Mouse (Mus musculus) limb, embryonic 11.5 days (tissue): ENCODE measurements at regions not wholly inside any gene's neighbourhood (a gene's known extent, or its start where the extent isn't known, plus 50 kb on each side); places are given as distances from the start of the nearest gene placed in this dataset.

ENCODE experiments used
- ATAC-seq: fragments of 200-750 bp; cut with Nextera tagmentation; 2 replicates; pipeline ENCODE4 v1.8.0; 2017; ENCODE audit warnings: low read depth; ENCODE audit not compliant: insufficient number of reproducible peaks, low FRiP score, low TSS enrichment
- DNase-seq: peaks from one replicate; pipeline ENCODE4 v3.0.0-alpha.2; 2015; ENCODE audit warnings: low spot score
- H3K27ac ChIP-seq: fragments of 300-500 bp; sonication (generic); replicated peaks from 2 replicates; pipeline ENCODE4 v1.5.1; 2014; ENCODE audit warnings: low read depth, mild to moderate bottlenecking, low read length
- H3K27me3 ChIP-seq: fragments of 300-500 bp; sonication (generic); 2 replicates; pipeline ENCODE4 v1.6.1; 2014; ENCODE audit warnings: mild to moderate bottlenecking, low read length, mixed read lengths; ENCODE audit not compliant: control insufficient read depth, insufficient read depth
- H3K36me3 ChIP-seq: fragments of 300-500 bp; sonication (generic); 2 replicates; pipeline ENCODE4 v1.6.1; 2014; ENCODE audit warnings: mild to moderate bottlenecking, low read length, moderate library complexity, mixed read lengths; ENCODE audit not compliant: control insufficient read depth, insufficient read depth
- H3K4me1 ChIP-seq: fragments of 300-500 bp; sonication (generic); 2 replicates; pipeline ENCODE4 v1.6.1; 2014; ENCODE audit warnings: low read length, mixed read lengths; ENCODE audit not compliant: control insufficient read depth, insufficient read depth
- H3K4me2 ChIP-seq: fragments of 300-500 bp; sonication (generic); 2 replicates; pipeline ENCODE4 v1.6.1; 2014; ENCODE audit warnings: low read depth, mild to moderate bottlenecking, moderate library complexity; ENCODE audit not compliant: severe bottlenecking
- H3K4me3 ChIP-seq: fragments of 300-500 bp; sonication (generic); 2 replicates; pipeline ENCODE4 v1.5.1; 2014; ENCODE audit warnings: low read depth, low read length
- H3K9ac ChIP-seq: fragments of 300-500 bp; sonication (generic); 2 replicates; pipeline ENCODE4 v1.6.1; 2014; ENCODE audit warnings: mild to moderate bottlenecking, low read length
- H3K9me3 ChIP-seq: fragments of 300-500 bp; sonication (generic); 2 replicates; pipeline ENCODE4 v1.6.1; 2016; ENCODE audit warnings: low read length; ENCODE audit not compliant: control insufficient read depth
- WGBS: fragments of 180-500 bp; shearing (Covaris S2); extraction: QIAGEN DNeasy Blood & Tissue Kit; methylation state at CpG from one replicate; pipeline ENCODE4 v1.1.7; 2014; 5-methylcytosine and 5-hydroxymethylcytosine counted together

DNA sequence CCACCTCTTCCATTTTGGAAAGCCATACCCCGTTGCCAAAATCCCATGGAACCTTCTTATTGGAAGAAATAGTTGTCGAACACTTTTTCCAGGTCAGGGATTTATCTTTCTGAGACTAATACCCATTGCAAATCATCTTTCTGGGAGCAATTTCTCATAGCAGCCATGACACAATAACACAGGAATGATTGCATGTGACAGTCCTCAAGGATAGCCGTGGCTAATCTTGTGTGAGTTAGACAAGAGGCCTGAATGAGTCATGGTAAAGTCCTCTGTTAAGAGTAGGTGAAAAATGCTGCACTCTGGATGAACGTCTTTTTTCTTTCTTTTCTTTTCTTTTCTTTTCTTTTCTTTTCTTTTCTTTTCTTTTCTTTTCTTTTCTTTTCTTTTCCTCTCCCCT, 522.5 kb upstream of the Nbea start:
- H3K9ac ChIP-seq = no peak overlapping the region
- H3K4me1 ChIP-seq = 0 out of 2 replicates have a peak, but pooled peaks cover 2% of the 10 kb centered on the region
- no peak overlapping the region for H3K4me2 ChIP-seq
- DNase-seq (no peak), ATAC-seq (no peak)
- no peak overlapping the region for H3K4me3 ChIP-seq
- H3K36me3 ChIP-seq = no peaks in the 10 kb centered on the region
- H3K27me3 ChIP-seq = no peaks in the 10 kb centered on the region
- no peaks in the 10 kb centered on the region for H3K9me3 ChIP-seq
- 81% methylated on average over 4 of the region's 4 CpGs for WGBS
- no peak overlapping the region for H3K27ac ChIP-seq

- Histone ChIP-seq H3K36me3 (no peaks in the 10 kb centered on the region), H3K9me3 (no peaks in the 10 kb centered on the region), H3K27me3 (no peaks in the 10 kb centered on the region), H3K4me2 (no peak overlapping the region), H3K9ac (no peak overlapping the region), H3K4me1 (peaks cover 4% of the 10 kb centered on the region), H3K27ac (no peak overlapping the region), H3K4me3 (no peak overlapping the region)
- DNase-seq (no peak), ATAC-seq (0 out of 2 replicates have a peak, but pooled peaks have one; percentile 48)
These were observed 515.4 kb upstream of the Nbea start for GRCm38 (mm10) chr3:56698941-56699340.

GRCm38 (mm10) chr3:56698248-56698647, 514.7 kb upstream of the Nbea start:
- Histone ChIP-seq H3K36me3 (no peaks in the 10 kb centered on the region), H3K4me3 (no peak overlapping the region), H3K4me2 (no peak overlapping the region), H3K27me3 (no peaks in the 10 kb centered on the region), H3K27ac (no peak overlapping the region), H3K9ac (no peak overlapping the region), H3K9me3 (no peaks in the 10 kb centered on the region), H3K4me1 (peaks cover 4% of the 10 kb centered on the region)
- whole genome bisulfite sequencing = 10% methylated on average over 1 of the region's 1 CpGs
- peak; percentile 49 for DNase-seq
- peak; percentile 92 for ATAC-seq

DNA sequence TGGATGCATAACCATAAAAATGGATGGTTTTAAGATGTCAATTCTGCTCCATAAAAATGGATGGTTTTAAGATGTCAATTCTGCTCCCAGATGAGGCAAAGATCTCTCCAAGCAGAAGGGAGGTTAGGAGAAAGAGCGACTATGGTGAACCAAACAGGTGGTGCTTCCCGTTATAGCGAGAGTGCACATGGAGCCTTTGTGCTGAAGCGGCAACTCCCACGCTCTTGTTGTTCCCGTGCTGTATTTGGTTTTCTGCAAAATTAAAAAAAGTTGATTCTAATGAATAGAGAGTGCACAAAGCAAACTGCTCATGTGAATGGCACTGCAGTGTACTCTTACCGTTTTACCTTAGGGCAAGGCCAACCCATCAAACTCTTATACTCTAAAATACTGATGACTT, 497.5 kb upstream of the Nbea start:
- Histone ChIP-seq H3K4me1 (no peaks in the 10 kb centered on the region), H3K4me3 (no peak overlapping the region), H3K9ac (no peak overlapping the region), H3K27me3 (no peaks in the 10 kb centered on the region), H3K9me3 (no peaks in the 10 kb centered on the region), H3K4me2 (no peak overlapping the region), H3K27ac (no peak overlapping the region), H3K36me3 (no peaks in the 10 kb centered on the region)
- DNase-seq (no peak), ATAC-seq (no peak)
- WGBS = 94% methylated on average over 7 of the region's 7 CpGs

DNA sequence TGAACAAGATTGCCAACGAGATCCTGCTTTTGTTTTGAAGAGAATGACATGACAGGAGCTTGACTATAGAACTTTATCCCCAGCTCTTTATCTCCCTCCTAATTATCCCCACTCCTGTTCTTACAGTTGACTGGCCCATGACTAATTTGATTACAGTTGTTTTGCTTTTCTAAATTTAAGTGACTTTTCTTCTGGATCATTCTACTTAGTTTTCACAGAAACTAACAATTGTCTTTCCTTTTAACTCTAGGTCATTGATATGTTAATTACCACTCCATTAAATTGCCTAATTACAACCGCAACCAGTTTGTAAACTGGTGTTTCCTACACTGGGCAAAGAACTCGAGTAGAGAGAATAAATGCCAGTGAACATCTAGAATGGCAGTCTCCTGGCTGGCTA, 485.3 kb upstream of the Nbea start:
- Histone ChIP-seq H3K9me3 (no peaks in the 10 kb centered on the region), H3K36me3 (no peaks in the 10 kb centered on the region), H3K4me2 (no peak overlapping the region), H3K9ac (no peak overlapping the region), H3K4me1 (no peaks in the 10 kb centered on the region), H3K27me3 (no peaks in the 10 kb centered on the region), H3K4me3 (no peak overlapping the region), H3K27ac (no peak overlapping the region)
- no peak for ATAC-seq
- no peak for DNase-seq
- 53% methylated on average over 3 of the region's 3 CpGs for WGBS

- H3K27ac ChIP-seq = no peak overlapping the region
- no peak overlapping the region for H3K9ac ChIP-seq
- no peaks in the 10 kb centered on the region for H3K36me3 ChIP-seq
- no peak overlapping the region for H3K4me3 ChIP-seq
- no peaks in the 10 kb centered on the region for H3K9me3 ChIP-seq
- no peak for DNase-seq
- WGBS = 92% methylated on average over 2 of the region's 2 CpGs
- no peak for ATAC-seq
- no peaks in the 10 kb centered on the region for H3K4me1 ChIP-seq
- no peaks in the 10 kb centered on the region for H3K27me3 ChIP-seq
- no peak overlapping the region for H3K4me2 ChIP-seq
These were observed 477.1 kb upstream of the Nbea start for GRCm38 (mm10) chr3:56660594-56660993.

- Histone ChIP-seq H3K4me3 (no peak overlapping the region), H3K4me2 (no peak overlapping the region), H3K27me3 (no peaks in the 10 kb centered on the region), H3K9me3 (no peaks in the 10 kb centered on the region), H3K4me1 (no peaks in the 10 kb centered on the region), H3K9ac (no peak overlapping the region), H3K27ac (no peak overlapping the region), H3K36me3 (no peaks in the 10 kb centered on the region)
- no peak for DNase-seq
- no peak for ATAC-seq
- 76% methylated on average over 3 of the region's 3 CpGs for WGBS
These were observed 463.8 kb upstream of the Nbea start for GRCm38 (mm10) chr3:56647313-56647712.
